Mouse (Mus musculus) T-cell, adult 66 days (primary cell): ENCODE results near the gene Zfp316. TPM values are rescaled to one million over a fixed set of nuclear protein-coding genes. Genes with fewer than 3 reads are reported as not detected.

Source experiments
- total RNA-seq, 2 experiments: library from RNA; stranded (reverse); gene quantifications; 3 replicates in 1 of 2; 4 replicates in 1 of 2; pipeline ENCODE4 v1.2.4; 2023

The Zfp316 gene
- total RNA-seq: 1 to 10 TPM; 1.6 to 1.9 TPM

GRCm38 (mm10) chr5:143269363-143270150 lies at the start of gene Zfp316:
TSS of gene Zfp316 (minus strand) at chr5:143270022.

GRCm38 (mm10) chr5:143314730-143315513 lies 45.1 kb upstream of the Zfp316 start, which contains the start of gene E130309D02Rik:
TSS of gene E130309D02Rik (minus strand) at chr5:143315360.

GRCm38 (mm10) chr5:143293404-143293803 lies 23.6 kb upstream of the Zfp316 start, which contains the start of gene Zfp853:
TSS of gene Zfp853 (minus strand) at chr5:143293623.

GRCm38 (mm10) chr5:143235028-143235693 lies 34.7 kb downstream of the Zfp316 start, which contains the start of gene Zfp12:
TSS of gene Zfp12 (plus strand) at chr5:143235163.

GRCm38 (mm10) chr5:143226790-143227189 lies 43.0 kb downstream of the Zfp316 start, which contains the start of gene Spdye4a:
TSS of gene Spdye4a (minus strand) at chr5:143226890.

Other genes starting within 250 kb of the Zfp316 start
- gene Rnf216, start 157.0 kb downstream of the Zfp316 start, total RNA-seq: 10 to 100 TPM; 10.6 to 11.0 TPM
- gene Olfr718-ps1, start 122.4 kb downstream of the Zfp316 start, total RNA-seq: under 1 TPM in 1 of 2 experiments, not detected in 1; 0.44 TPM
- 10 to 100 TPM; 10.9 to 12.5 TPM for gene Rbak, start 89.2 kb downstream of the Zfp316 start, total RNA-seq
- not detected for gene Spdye4b, start 89.0 kb downstream of the Zfp316 start, total RNA-seq
- gene Spdye4a, start 43.1 kb downstream of the Zfp316 start, total RNA-seq: not detected
- gene Zfp12, start 34.9 kb downstream of the Zfp316 start, total RNA-seq: 10 to 100 TPM; 36.1 to 37.2 TPM
- gene Zfp853, start 23.6 kb upstream of the Zfp316 start, total RNA-seq: 1 to 10 TPM; 1.3 to 2.1 TPM
- gene E130309D02Rik, start 45.3 kb upstream of the Zfp316 start, total RNA-seq: 10 to 100 TPM; 35.1 to 37.7 TPM
- gene Zdhhc4, start 59.2 kb upstream of the Zfp316 start, total RNA-seq: 10 to 100 TPM; 58.3 to 67.9 TPM
- gene Grid2ip, start 87.3 kb upstream of the Zfp316 start, total RNA-seq: not detected
- 10 to 100 TPM; 28.6 to 35.0 TPM for gene Kdelr2, start 133.8 kb upstream of the Zfp316 start, total RNA-seq
- gene Daglb, start 194.6 kb upstream of the Zfp316 start, total RNA-seq: 1 to 10 TPM; 9.4 to 10.0 TPM